Mouse (Mus musculus) megakaryocyte, embryonic 14.5 days (primary cell): ENCODE measurements around the gene Ric8a.

Experiments used
- FLI1 ChIP-seq: IDR thresholded peaks from 2 replicates; pipeline ENCODE4 v1.6.1; 2012; ENCODE audit warnings: low read length, inconsistent platforms, mixed read lengths
- GATA1 ChIP-seq: IDR thresholded peaks from 3 replicates; pipeline ENCODE4 v1.6.1; 2012; ENCODE audit warnings: mixed read lengths, low read length, inconsistent platforms, borderline replicate concordance

GRCm38 (mm10) chr7:140822731-140823130 lies 34.0 kb upstream of the Ric8a start:
- TF ChIP-seq GATA1 = no peak
- no peak for TF ChIP-seq FLI1
